Mouse (Mus musculus): Measurements from ENCODE around the gene Prune2. TPM values are rescaled to one million over a fixed set of nuclear protein-coding genes. Genes with fewer than 3 reads are reported as not detected.

Prune2 gene
- polyA plus RNA-seq, 1 experiment = 0.22 TPM

DNA sequence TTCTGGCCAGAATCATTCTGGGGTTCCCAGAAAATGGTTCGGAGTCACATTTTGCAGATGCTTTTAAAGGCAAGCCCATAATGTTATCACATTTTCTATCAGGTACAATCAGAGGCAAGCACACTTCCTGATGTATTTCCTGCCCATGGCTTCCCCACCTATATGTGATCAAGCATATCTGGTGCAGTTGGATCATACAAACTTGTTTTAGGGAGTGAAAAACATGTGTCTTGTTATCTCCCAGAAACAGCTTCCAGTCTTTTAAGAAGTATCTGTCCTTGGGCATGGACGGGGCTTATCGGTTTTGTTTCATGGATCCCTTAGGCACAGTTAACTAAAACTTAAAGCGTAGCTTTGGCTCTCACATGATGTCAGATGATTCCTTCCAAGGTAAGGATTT is 36.2 kb downstream of the Prune2 start:
- WGBS = 55% methylated on average over 4 of the region's 4 CpGs
- TF ChIP-seq CTCF (IDR thresholded peaks at IDR 0.05; ENCODE audit: extremely low read depth, insufficient read depth, insufficient read length, insufficient replicate concordance) = no peak
- TF ChIP-seq POLR2A (IDR thresholded peaks at IDR 0.05; ENCODE audit: low read depth, low read length) = no peak
- no peaks in the 10 kb centered on the region for H3K27me3 ChIP-seq (ENCODE audit: control insufficient read depth, insufficient read depth, low read length)
- no peaks in the 10 kb centered on the region for H3K36me3 ChIP-seq (ENCODE audit: control insufficient read depth, insufficient read depth, low read length)
- H3K27ac ChIP-seq (ENCODE audit: insufficient read depth, low read length) = no peak overlapping the region
- H3K4me1 ChIP-seq (ENCODE audit: control insufficient read depth, insufficient read depth, insufficient read length) = no peaks in the 10 kb centered on the region
- DNase-seq (ENCODE audit: low read depth in 1 of 2, low spot score in 2 of 2) = no peak
- no peak overlapping the region for H3K4me3 ChIP-seq (ENCODE audit: extremely low read depth, insufficient read depth, insufficient read length)

DNA sequence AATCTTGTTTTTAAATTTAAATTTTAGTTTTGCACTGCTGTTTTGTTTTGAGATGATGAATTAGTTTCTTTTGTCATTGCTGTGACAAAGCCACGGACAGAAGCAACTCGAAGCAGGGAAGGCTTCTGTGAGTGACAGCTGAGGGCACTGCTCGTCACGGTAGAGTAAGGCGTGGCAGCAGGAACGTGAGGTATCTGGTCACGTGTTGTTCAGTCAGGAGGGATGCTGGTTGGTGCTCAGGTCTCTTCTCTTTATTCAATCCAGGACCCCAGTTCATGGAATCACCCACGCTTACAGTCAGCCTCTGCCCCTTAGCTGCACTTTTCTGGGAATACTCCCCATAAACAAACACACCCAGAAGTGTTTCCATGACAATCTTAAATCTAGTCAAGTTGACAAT is 38.3 kb downstream of the Prune2 start:
- DNase-seq (ENCODE audit: low read depth in 1 of 2, low spot score in 2 of 2) = no peak
- no peak overlapping the region for H3K27ac ChIP-seq (ENCODE audit: insufficient read depth, low read length)
- H3K36me3 ChIP-seq (ENCODE audit: control insufficient read depth, insufficient read depth, low read length) = no peaks in the 10 kb centered on the region
- no peaks in the 10 kb centered on the region for H3K4me1 ChIP-seq (ENCODE audit: control insufficient read depth, insufficient read depth, insufficient read length)
- TF ChIP-seq CTCF (IDR thresholded peaks at IDR 0.05; ENCODE audit: extremely low read depth, insufficient read depth, insufficient read length, insufficient replicate concordance) = no peak
- no peak for TF ChIP-seq POLR2A (IDR thresholded peaks at IDR 0.05; ENCODE audit: low read depth, low read length)
- 83% methylated on average over 8 of the region's 8 CpGs for WGBS
- no peak overlapping the region for H3K4me3 ChIP-seq (ENCODE audit: extremely low read depth, insufficient read depth, insufficient read length)
- no peaks in the 10 kb centered on the region for H3K27me3 ChIP-seq (ENCODE audit: control insufficient read depth, insufficient read depth, low read length)

DNA sequence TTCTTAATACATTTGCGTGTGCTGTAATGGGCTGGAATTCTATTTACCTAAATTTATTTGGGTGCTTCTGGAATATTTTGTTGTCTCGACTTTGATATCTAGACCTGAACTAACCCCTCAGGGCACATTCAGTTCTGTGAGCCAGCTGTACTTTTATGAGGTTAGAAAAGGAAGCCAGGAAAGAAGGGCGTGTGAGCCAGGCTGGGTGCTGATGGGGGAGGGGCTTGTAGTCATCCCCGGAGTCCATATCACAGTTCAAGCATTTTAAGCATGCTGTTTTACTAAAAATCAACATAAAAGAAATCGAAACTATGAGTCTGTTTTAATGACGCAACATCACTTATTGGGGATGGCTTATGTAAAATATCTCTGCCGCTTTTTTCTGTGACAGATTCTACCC is 42.0 kb downstream of the Prune2 start:
- no peak for TF ChIP-seq POLR2A (IDR thresholded peaks at IDR 0.05; ENCODE audit: low read depth, low read length)
- TF ChIP-seq CTCF (IDR thresholded peaks at IDR 0.05; ENCODE audit: extremely low read depth, insufficient read depth, insufficient read length, insufficient replicate concordance) = no peak
- 38% methylated on average over 7 of the region's 7 CpGs for WGBS
- no peak overlapping the region for H3K4me3 ChIP-seq (ENCODE audit: extremely low read depth, insufficient read depth, insufficient read length)
- no peaks in the 10 kb centered on the region for H3K36me3 ChIP-seq (ENCODE audit: control insufficient read depth, insufficient read depth, low read length)
- no peak overlapping the region for H3K27ac ChIP-seq (ENCODE audit: insufficient read depth, low read length)
- no peaks in the 10 kb centered on the region for H3K4me1 ChIP-seq (ENCODE audit: control insufficient read depth, insufficient read depth, insufficient read length)
- no peaks in the 10 kb centered on the region for H3K27me3 ChIP-seq (ENCODE audit: control insufficient read depth, insufficient read depth, low read length)
- DNase-seq (ENCODE audit: low read depth in 1 of 2, low spot score in 2 of 2) = peak in 1 of 2 experiments; percentile 7

DNA sequence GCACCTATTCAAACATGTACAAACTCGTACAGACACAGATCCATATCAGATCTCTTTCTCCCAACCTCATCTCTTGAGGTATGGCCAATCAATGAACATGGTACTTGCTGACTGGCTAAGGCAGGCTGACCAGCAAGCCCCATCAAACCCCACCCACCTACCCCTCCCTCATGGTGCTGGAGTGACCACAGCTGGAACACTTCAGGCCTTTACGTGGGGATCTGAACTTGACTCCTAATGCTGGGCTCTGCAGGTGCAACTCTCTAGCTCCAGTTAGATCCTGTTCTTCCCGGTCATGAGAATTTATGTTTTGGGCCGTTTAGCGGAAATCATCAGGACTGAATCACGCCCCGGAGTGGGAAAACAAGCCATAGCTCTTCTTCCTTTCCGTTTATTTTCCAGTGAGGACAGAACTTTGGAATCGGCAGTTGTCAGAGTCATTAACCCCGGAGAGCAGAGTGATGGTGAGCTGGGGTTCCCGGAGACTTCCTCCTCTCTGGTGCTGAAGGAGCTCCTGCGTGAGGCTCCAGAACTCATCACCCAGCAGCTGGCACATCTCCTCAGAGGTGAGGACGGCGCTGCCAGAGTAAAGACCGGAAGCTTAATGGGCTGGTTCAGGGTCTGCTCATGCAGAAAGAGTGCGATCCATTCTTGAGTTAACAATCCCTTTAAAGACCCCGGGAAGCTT is 50.4 kb downstream of the Prune2 start:
- Histone ChIP-seq H3K4me3 (ENCODE audit: extremely low read depth, insufficient read depth, insufficient read length) (no peak overlapping the region), H3K27me3 (ENCODE audit: control insufficient read depth, insufficient read depth, low read length) (no peaks in the 10 kb centered on the region), H3K27ac (ENCODE audit: insufficient read depth, low read length) (no peak overlapping the region), H3K4me1 (ENCODE audit: control insufficient read depth, insufficient read depth, insufficient read length) (no peaks in the 10 kb centered on the region), H3K36me3 (ENCODE audit: control insufficient read depth, insufficient read depth, low read length) (no peaks in the 10 kb centered on the region)
- 88% methylated on average over 17 of the region's 17 CpGs for WGBS
- TF ChIP-seq POLR2A (IDR thresholded peaks at IDR 0.05; ENCODE audit: low read depth, low read length) = no peak
- TF ChIP-seq CTCF (IDR thresholded peaks at IDR 0.05; ENCODE audit: extremely low read depth, insufficient read depth, insufficient read length, insufficient replicate concordance) = no peak
- no peak for DNase-seq (ENCODE audit: low read depth in 1 of 2, low spot score in 2 of 2)

DNA sequence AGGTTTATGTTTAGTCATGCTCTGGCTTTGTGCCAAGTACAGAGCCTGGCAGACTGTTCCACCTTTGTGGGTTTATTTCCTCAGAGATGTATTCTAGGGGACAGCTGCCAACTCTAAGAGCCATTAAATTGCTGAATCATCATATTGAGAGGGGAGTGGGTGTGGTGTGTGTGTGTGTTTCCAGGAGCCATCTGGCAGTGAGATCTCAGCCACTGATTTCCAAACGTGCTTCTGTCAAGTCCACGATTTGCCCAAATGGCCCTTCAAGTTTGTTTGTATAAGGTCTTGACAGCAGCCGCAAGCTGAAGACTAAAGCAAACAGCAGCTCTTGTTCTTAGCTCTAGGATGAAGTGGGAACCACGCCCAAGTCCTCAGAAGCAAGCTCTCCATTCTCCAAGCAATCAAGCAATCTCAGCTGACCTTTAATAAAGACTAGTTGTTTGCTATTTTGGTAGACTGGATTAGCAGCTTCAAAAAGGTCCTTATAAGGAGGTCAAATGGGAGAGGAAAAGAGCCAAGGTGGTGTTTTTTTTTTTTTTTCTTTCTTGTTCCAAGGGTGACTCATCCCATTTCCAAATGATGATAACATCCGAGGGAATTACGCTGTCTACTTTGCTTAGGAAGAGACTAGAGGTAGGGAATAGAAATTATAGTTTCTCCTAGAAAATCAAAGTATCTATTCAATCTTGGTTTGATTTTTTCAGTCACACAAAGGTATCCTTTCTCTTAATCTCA is 55.5 kb downstream of the Prune2 start:
- H3K36me3 ChIP-seq (ENCODE audit: control insufficient read depth, insufficient read depth, low read length) = no peaks in the 10 kb centered on the region
- H3K4me3 ChIP-seq (ENCODE audit: extremely low read depth, insufficient read depth, insufficient read length) = no peak overlapping the region
- TF ChIP-seq CTCF (IDR thresholded peaks at IDR 0.05; ENCODE audit: extremely low read depth, insufficient read depth, insufficient read length, insufficient replicate concordance) = no peak
- TF ChIP-seq POLR2A (IDR thresholded peaks at IDR 0.05; ENCODE audit: low read depth, low read length) = no peak
- no peaks in the 10 kb centered on the region for H3K27me3 ChIP-seq (ENCODE audit: control insufficient read depth, insufficient read depth, low read length)
- WGBS = 31% methylated on average over 6 of the region's 6 CpGs
- no peak overlapping the region for H3K27ac ChIP-seq (ENCODE audit: insufficient read depth, low read length)
- DNase-seq (ENCODE audit: low read depth in 1 of 2, low spot score in 2 of 2) = no peak
- no peaks in the 10 kb centered on the region for H3K4me1 ChIP-seq (ENCODE audit: control insufficient read depth, insufficient read depth, insufficient read length)

DNA sequence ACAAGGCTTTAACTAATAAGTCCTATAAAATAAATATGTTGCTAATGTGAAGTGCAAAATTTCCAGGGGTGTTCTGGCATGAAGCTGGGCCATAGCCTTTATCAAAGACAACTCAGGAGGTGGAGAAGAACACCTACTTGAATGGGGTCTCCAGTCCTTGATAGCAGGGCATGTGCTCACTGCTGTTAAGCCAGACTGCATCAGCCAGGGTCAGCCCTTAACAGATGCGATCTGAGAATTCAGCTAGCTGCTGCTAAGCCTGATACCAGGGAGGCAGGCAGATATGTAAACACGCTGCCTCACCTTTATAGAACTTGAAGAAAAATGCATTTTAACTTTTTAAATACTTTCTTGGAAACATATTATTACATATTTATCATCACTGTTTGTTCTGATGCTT is 57.2 kb downstream of the Prune2 start:
- Histone ChIP-seq H3K4me3 (ENCODE audit: extremely low read depth, insufficient read depth, insufficient read length) (no peak overlapping the region), H3K27me3 (ENCODE audit: control insufficient read depth, insufficient read depth, low read length) (no peaks in the 10 kb centered on the region), H3K4me1 (ENCODE audit: control insufficient read depth, insufficient read depth, insufficient read length) (no peaks in the 10 kb centered on the region), H3K36me3 (ENCODE audit: control insufficient read depth, insufficient read depth, low read length) (no peaks in the 10 kb centered on the region), H3K27ac (ENCODE audit: insufficient read depth, low read length) (no peak overlapping the region)
- WGBS = 84% methylated on average over 2 of the region's 2 CpGs
- TF ChIP-seq POLR2A (IDR thresholded peaks at IDR 0.05; ENCODE audit: low read depth, low read length) = no peak
- TF ChIP-seq CTCF (IDR thresholded peaks at IDR 0.05; ENCODE audit: extremely low read depth, insufficient read depth, insufficient read length, insufficient replicate concordance) = no peak
- DNase-seq (ENCODE audit: low read depth in 1 of 2, low spot score in 2 of 2) = no peak

Measured in spleen, adult 2 months (tissue).